Mouse (Mus musculus) lung, adult 2 months (tissue): ENCODE measurements around the gene Pawr.

Experiments used
- CTCF ChIP-seq: fragments of 200-500 bp; IDR thresholded peaks from 2 replicates; pipeline ENCODE4 v1.5.1; 2011; ENCODE audit warnings: mild to moderate bottlenecking, low read length, control low read depth; ENCODE audit not compliant: insufficient read depth
- POLR2A ChIP-seq: fragments of 200-500 bp; IDR thresholded peaks from 2 replicates; pipeline ENCODE4 v1.6.1; 2011; ENCODE audit warnings: low read depth, mild to moderate bottlenecking, control low read depth, low read length, borderline replicate concordance; ENCODE audit errors: extremely low read depth

- no peak for TF ChIP-seq CTCF
- no peak for TF ChIP-seq POLR2A
Observed at GRCm38 (mm10) chr10:108395647-108396046, 63.7 kb downstream of the Pawr start.
